Mouse (Mus musculus) thymus, adult 2 months (tissue): ENCODE data around the gene Mmp28. TPM values are rescaled to one million over a fixed set of nuclear protein-coding genes. Genes with fewer than 3 reads are reported as not detected.

ENCODE experiments used
- DNase-seq: peaks from one replicate; pipeline ENCODE4 v3.0.0; 2021
- H3K27ac ChIP-seq: fragments of 200-500 bp; 2 replicates; pipeline ENCODE4 v1.5.1; 2012; ENCODE audit warnings: low read length, control low read depth; ENCODE audit not compliant: control insufficient read depth, insufficient read depth
- H3K27me3 ChIP-seq: fragments of 200-500 bp; 2 replicates; pipeline ENCODE4 v1.6.1; 2012; ENCODE audit warnings: mild to moderate bottlenecking, low read length, moderate library complexity, mixed read lengths; ENCODE audit not compliant: control insufficient read depth, insufficient read depth
- H3K36me3 ChIP-seq: fragments of 200-500 bp; 2 replicates; pipeline ENCODE4 v1.6.1; 2012; ENCODE audit warnings: mild to moderate bottlenecking, low read length, moderate library complexity; ENCODE audit not compliant: control insufficient read depth, insufficient read depth
- H3K4me1 ChIP-seq: fragments of 200-500 bp; replicated peaks from 2 replicates; pipeline ENCODE4 v1.6.1; 2012; ENCODE audit warnings: low read length; ENCODE audit not compliant: control insufficient read depth, insufficient read depth
- H3K4me3 ChIP-seq: fragments of 200-500 bp; 2 replicates; pipeline ENCODE4 v1.5.1; 2012; ENCODE audit warnings: mild to moderate bottlenecking, low read length, control low read depth, moderate library complexity; ENCODE audit not compliant: control insufficient read depth, insufficient read depth
- CTCF ChIP-seq: fragments of 200-500 bp; IDR thresholded peaks from 2 replicates; pipeline ENCODE4 v1.5.1; 2012; ENCODE audit warnings: mild to moderate bottlenecking, control low read depth, low read length, moderate library complexity, borderline replicate concordance; ENCODE audit not compliant: control insufficient read depth, poor library complexity, insufficient read depth; ENCODE audit errors: extremely low read depth
- POLR2A ChIP-seq: fragments of 200-500 bp; IDR thresholded peaks from 2 replicates; pipeline ENCODE4 v1.6.1; 2012; ENCODE audit warnings: mild to moderate bottlenecking, low read length, control low read depth, moderate library complexity; ENCODE audit not compliant: control insufficient read depth, poor library complexity, insufficient read depth; ENCODE audit errors: extremely low read depth
- WGBS: fragments of 180-500 bp; shearing (Covaris S2); methylation state at CpG from one replicate; pipeline ENCODE4 v1.1.7; 2018; 5-methylcytosine and 5-hydroxymethylcytosine counted together
- polyA plus RNA-seq: library from polyadenylated mRNA; depleted of rRNA; stranded (reverse); fragments of >200 nt; gene quantifications from 2 replicates; pipeline ENCODE4 v1.2.3, GENCODE M21; 2012

The Mmp28 gene
- polyA plus RNA-seq, 1 experiment, result 8.2 TPM

GRCm38 (mm10) chr11:83449298-83449697 is 13.6 kb downstream of the Mmp28 start:
- Histone ChIP-seq H3K4me3 (no peak overlapping the region), H3K36me3 (no peaks in the 10 kb centered on the region), H3K4me1 (peaks cover 6% of the 10 kb centered on the region), H3K27me3 (0 out of 2 replicates have a peak, but pooled peaks cover 4% of the 10 kb centered on the region), H3K27ac (no peak overlapping the region)
- 73% methylated on average over 4 of the region's 4 CpGs for WGBS
- TF ChIP-seq POLR2A (no peak), CTCF (no peak)
- no peak for DNase-seq

- no peak for DNase-seq
- Histone ChIP-seq H3K4me3 (no peak overlapping the region), H3K36me3 (no peaks in the 10 kb centered on the region), H3K27ac (no peak overlapping the region), H3K27me3 (0 out of 2 replicates have a peak, but pooled peaks cover 4% of the 10 kb centered on the region), H3K4me1 (peaks cover 6% of the 10 kb centered on the region)
- TF ChIP-seq CTCF (no peak), POLR2A (no peak)
Observed at GRCm38 (mm10) chr11:83448927-83449236, 14.0 kb downstream of the Mmp28 start.

GRCm38 (mm10) chr11:83448021-83448926 is 14.6 kb downstream of the Mmp28 start:
- no peaks in the 10 kb centered on the region for H3K36me3 ChIP-seq
- no peak overlapping the region for H3K4me3 ChIP-seq
- no peak for TF ChIP-seq POLR2A
- TF ChIP-seq CTCF, result no peak
- 0 out of 2 replicates have a peak, but pooled peaks cover 4% of the 10 kb centered on the region for H3K27me3 ChIP-seq
- H3K27ac ChIP-seq, result no peak overlapping the region
- WGBS, result 91% methylated on average over 16 of the region's 16 CpGs
- DNase-seq, result no peak
- peaks cover 6% of the 10 kb centered on the region for H3K4me1 ChIP-seq

- Histone ChIP-seq H3K27me3 (0 out of 2 replicates have a peak, but pooled peaks cover 4% of the 10 kb centered on the region), H3K4me3 (no peak overlapping the region), H3K4me1 (peaks cover 8% of the 10 kb centered on the region), H3K36me3 (no peaks in the 10 kb centered on the region), H3K27ac (no peak overlapping the region)
- WGBS, result 86% methylated on average over 10 of the region's 10 CpGs
- TF ChIP-seq POLR2A, result no peak
- TF ChIP-seq CTCF, result no peak
- DNase-seq, result no peak
Observed at GRCm38 (mm10) chr11:83447612-83448011, 15.3 kb downstream of the Mmp28 start.

- Histone ChIP-seq H3K27ac (no peak overlapping the region), H3K36me3 (no peaks in the 10 kb centered on the region), H3K27me3 (0 out of 2 replicates have a peak, but pooled peaks cover 4% of the 10 kb centered on the region), H3K4me3 (peak overlapping the region; percentile 21), H3K4me1 (peaks cover 10% of the 10 kb centered on the region)
- DNase-seq, result no peak
- 26% methylated on average over 19 of the region's 19 CpGs for WGBS
- TF ChIP-seq CTCF, result peak; percentile 36; the same call in 1 of the 2 replicates
- no peak for TF ChIP-seq POLR2A
Observed at GRCm38 (mm10) chr11:83445001-83445400, 17.9 kb downstream of the Mmp28 start.

GRCm38 (mm10) chr11:83443824-83444223 is 19.0 kb downstream of the Mmp28 start:
- peaks cover 10% of the 10 kb centered on the region for H3K4me1 ChIP-seq
- 0 out of 2 replicates have a peak, but pooled peaks cover 4% of the 10 kb centered on the region for H3K27me3 ChIP-seq
- 30% methylated on average over 7 of the region's 7 CpGs for WGBS
- H3K4me3 ChIP-seq, result no peak overlapping the region
- no peaks in the 10 kb centered on the region for H3K36me3 ChIP-seq
- no peak for DNase-seq
- TF ChIP-seq CTCF (no peak), POLR2A (no peak)
- H3K27ac ChIP-seq, result no peak overlapping the region

GRCm38 (mm10) chr11:83442596-83443267 is 20.1 kb downstream of the Mmp28 start:
- H3K27me3 ChIP-seq, result 0 out of 2 replicates have a peak, but pooled peaks cover 4% of the 10 kb centered on the region
- H3K4me1 ChIP-seq, result peaks cover 10% of the 10 kb centered on the region
- H3K4me3 ChIP-seq, result no peak overlapping the region
- no peaks in the 10 kb centered on the region for H3K36me3 ChIP-seq
- TF ChIP-seq POLR2A, result no peak
- no peak for TF ChIP-seq CTCF
- 27% methylated on average over 29 of the region's 29 CpGs for WGBS
- H3K27ac ChIP-seq, result no peak overlapping the region
- peak; percentile 72 for DNase-seq
